Mouse (Mus musculus): ENCODE results near the gene Sar1a.

GRCm38 (mm10) chr10:61679545-61679944, 554 bp upstream of the Sar1a start:
- TF ChIP-seq POLR2A (IDR thresholded peaks at IDR 0.05; ENCODE audit: borderline replicate concordance, extremely low read depth, insufficient read depth, insufficient read length, poor library complexity, severe bottlenecking) (no peak), CTCF (IDR thresholded peaks at IDR 0.05; ENCODE audit: borderline replicate concordance, extremely low read depth, insufficient read depth, insufficient read length) (no peak)

Data from brain, embryonic 14.5 days (tissue).